15 mouse cellular contexts compared by ENCODE assay signal in genomic region chr6:100146360-100146935, GRCm38 (mm10).
DNase-seq lines count a peak whose midpoint lies in the region; ATAC-seq and TF ChIP-seq lines count a peak whose summit lies in the region.
"Had no signal": no experiment of that assay in that cellular context is flagged by ENCODE, and none has a peak within 500 bp of the region (broad histone marks: within the 10 kb centered on the region; RNA-seq: fewer than 3 reads in every experiment).

No protein-coding gene starts in this region.

- H3K4me2 ChIP-seq in intestine, postnatal 0 days (replicated peaks; ENCODE audit: low read depth): no peak overlapping the region
- H3K4me2 ChIP-seq in intestine, embryonic 16.5 days (ENCODE audit: low read depth, low read length): no peak overlapping the region
- H3K4me2 ChIP-seq: midbrain, embryonic 11.5 days; neural tube, embryonic 13.5 days had no signal

- peaks cover 18% of the 10 kb centered on the region for H3K4me1 ChIP-seq in intestine, postnatal 0 days (replicated peaks; ENCODE audit: control insufficient read depth, insufficient read depth, low read length)
- peaks cover 37% of the 10 kb centered on the region for H3K4me1 ChIP-seq in intestine, embryonic 16.5 days (ENCODE audit: control insufficient read depth, insufficient read depth, low read length)

- no peaks in the 10 kb centered on the region for H3K9me3 ChIP-seq in intestine, postnatal 0 days (ENCODE audit: control insufficient read depth)
- no peaks in the 10 kb centered on the region for H3K9me3 ChIP-seq in intestine, embryonic 16.5 days (ENCODE audit: control insufficient read depth, low read length)
- H3K9me3 ChIP-seq: neural tube, embryonic 13.5 days had no signal

- no peak overlapping the region; the same call in 1 of the 2 replicates for H3K27ac ChIP-seq in intestine, postnatal 0 days (ENCODE audit: low read depth, low read length)
- no peak overlapping the region for H3K27ac ChIP-seq in intestine, embryonic 16.5 days (ENCODE audit: low read length)
- H3K27ac ChIP-seq: liver, embryonic 14.5 days; neural tube, embryonic 13.5 days had no signal

- 0 out of 2 replicates have a peak, but pooled peaks have one; percentile 28 for ATAC-seq in intestine, postnatal 0 days
- ATAC-seq in intestine, embryonic 16.5 days: no peak; the same call in 1 of the 2 replicates

- 40% methylated on average over 5 of the region's 5 CpGs for WGBS in intestine, postnatal 0 days
- 46% methylated on average over 5 of the region's 5 CpGs for WGBS in intestine, embryonic 16.5 days

- no peak for TF ChIP-seq CTCF in intestine, postnatal 0 days (IDR thresholded peaks at IDR 0.05; ENCODE audit: low read depth)

- H3K36me3 ChIP-seq in intestine, postnatal 0 days (ENCODE audit: control insufficient read depth, insufficient read depth): no peaks in the 10 kb centered on the region
- no peaks in the 10 kb centered on the region for H3K36me3 ChIP-seq in intestine, embryonic 16.5 days (ENCODE audit: control insufficient read depth, insufficient read depth, low read length)
- H3K36me3 ChIP-seq: neural tube, embryonic 13.5 days had no signal

- DNase-seq in cerebellum, postnatal 14 days: peak; percentile 61 to 62
- no peak for DNase-seq in cerebellum, adult 18-20 months
- peak; percentile 51 for DNase-seq in 3T3-L1 (ENCODE audit: low read depth, low spot score)
- DNase-seq in gastrocnemius, postnatal 10 days: peak; percentile 41
- no peak for DNase-seq in B cell, adult 2 months
- DNase-seq in adrenal gland, postnatal 36 days: no peak
- DNase-seq: adrenal gland, postnatal 14 days; kidney, adult 8-10 months; layer of hippocampus, adult 9-11 months; thymus, postnatal 25 days had no signal

- no peak overlapping the region for H3K9ac ChIP-seq in intestine, postnatal 0 days (ENCODE audit: low read depth, low read length)
- no peak overlapping the region for H3K9ac ChIP-seq in intestine, embryonic 16.5 days (ENCODE audit: low read depth, low read length)
- H3K9ac ChIP-seq: liver, embryonic 14.5 days; neural tube, embryonic 13.5 days had no signal

- H3K27me3 ChIP-seq in intestine, postnatal 0 days (replicated peaks; ENCODE audit: control insufficient read depth, insufficient read depth, low read length): no peaks in the 10 kb centered on the region
- H3K27me3 ChIP-seq in intestine, embryonic 16.5 days (replicated peaks; ENCODE audit: control insufficient read depth, insufficient read depth, low read length): no peaks in the 10 kb centered on the region

- H3K4me3 ChIP-seq in intestine, postnatal 0 days (ENCODE audit: low read depth, low read length): no peak overlapping the region
- no peak overlapping the region for H3K4me3 ChIP-seq in intestine, embryonic 16.5 days (ENCODE audit: low read length)
- H3K4me3 ChIP-seq: neural tube, embryonic 13.5 days had no signal

Comparison
In these comparisons a context has a peak if more than half of its experiments do, and no peak if none do; other contexts are left out.
1. DNase-seq: peak in cerebellum, postnatal 14 days (2 of 2), 3T3-L1 (single experiment) and gastrocnemius, postnatal 10 days (single experiment); none in cerebellum, adult 18-20 months (0 of 2), B cell, adult 2 months (0 of 2) and adrenal gland, postnatal 36 days (0 of 2).